Mouse (Mus musculus): ENCODE measurements around the gene Il16. TPM values are rescaled to one million over a fixed set of nuclear protein-coding genes. Genes with fewer than 3 reads are reported as not detected.

The Il16 gene
- polyA plus RNA-seq, 1 experiment from 2014 or later: 1.1 TPM

GRCm38 (mm10) chr7:83597063-83597462 lies 148.5 kb downstream of the Il16 start:
- WGBS: 94% methylated on average over 3 of the region's 3 CpGs
- no peak overlapping the region for H3K4me3 ChIP-seq (ENCODE audit: low read depth, low read length)
- no peaks in the 10 kb centered on the region for H3K9me3 ChIP-seq (ENCODE audit: control insufficient read depth, low read length)
- no peak for ATAC-seq (ENCODE audit: low FRiP score)
- no peaks in the 10 kb centered on the region for H3K27me3 ChIP-seq (ENCODE audit: control insufficient read depth, insufficient read depth, low read length)
- DNase-seq (ENCODE audit: low spot score, missing footprints): no peak
- H3K4me1 ChIP-seq (ENCODE audit: control insufficient read depth, insufficient read depth, low read length): no peaks in the 10 kb centered on the region
- H3K36me3 ChIP-seq (ENCODE audit: control insufficient read depth, insufficient read depth, low read length): no peaks in the 10 kb centered on the region
- H3K9ac ChIP-seq (ENCODE audit: low read length): no peak overlapping the region
- no peak overlapping the region for H3K27ac ChIP-seq (ENCODE audit: low read depth, low read length)
- no peak overlapping the region for H3K4me2 ChIP-seq

DNA sequence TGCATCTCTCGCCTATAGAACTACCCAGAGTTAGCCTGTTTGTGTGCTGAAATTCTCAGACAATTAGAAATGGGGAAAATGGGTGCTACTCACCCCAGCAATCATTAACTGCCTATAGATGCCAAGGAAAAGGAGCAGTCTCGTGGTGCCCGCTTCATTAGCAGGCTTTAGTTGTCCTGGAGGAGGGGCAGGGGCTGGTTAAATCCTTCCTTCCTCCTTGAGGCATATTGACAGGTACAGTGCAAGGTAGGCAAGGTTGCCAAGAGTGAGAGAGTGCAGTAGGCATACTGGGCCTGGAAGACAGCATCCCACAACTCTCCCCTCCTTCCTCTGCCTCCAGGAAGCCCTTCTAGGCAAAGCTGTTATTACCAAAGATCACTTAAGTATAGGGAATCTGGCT lies 151.5 kb downstream of the Il16 start:
- no peaks in the 10 kb centered on the region for H3K27me3 ChIP-seq (ENCODE audit: control insufficient read depth, insufficient read depth, low read length)
- no peak overlapping the region for H3K4me2 ChIP-seq
- H3K4me3 ChIP-seq (ENCODE audit: low read depth, low read length): no peak overlapping the region
- H3K9ac ChIP-seq (ENCODE audit: low read length): no peak overlapping the region
- no peaks in the 10 kb centered on the region for H3K4me1 ChIP-seq (ENCODE audit: control insufficient read depth, insufficient read depth, low read length)
- no peaks in the 10 kb centered on the region for H3K9me3 ChIP-seq (ENCODE audit: control insufficient read depth, low read length)
- 75% methylated on average over 3 of the region's 3 CpGs for WGBS
- DNase-seq (ENCODE audit: low spot score, missing footprints): no peak
- H3K27ac ChIP-seq (ENCODE audit: low read depth, low read length): no peak overlapping the region
- H3K36me3 ChIP-seq (ENCODE audit: control insufficient read depth, insufficient read depth, low read length): no peaks in the 10 kb centered on the region
- no peak for ATAC-seq (ENCODE audit: low FRiP score)

Other genes starting within 250 kb of the Il16 start
- gene Tmc3, start 160.8 kb downstream of the Il16 start, polyA plus RNA-seq (2014; fragmentation: Nextera tagmentation; extraction: Ambion mirVana): 0.72 and 0.86 TPM in 2 replicates
- gene Stard5, start 113.8 kb downstream of the Il16 start, polyA plus RNA-seq (2014; fragmentation: Nextera tagmentation; extraction: Ambion mirVana): 12.4 and 13.2 TPM in 2 replicates
- not detected in 2 replicates for gene Cfap161, start 49.2 kb upstream of the Il16 start, polyA plus RNA-seq (2014; fragmentation: Nextera tagmentation; extraction: Ambion mirVana)
- 13.1 and 16.8 TPM in 2 replicates for gene Tlnrd1, start 138.6 kb upstream of the Il16 start, polyA plus RNA-seq (2014; fragmentation: Nextera tagmentation; extraction: Ambion mirVana)
- 80.3 and 84.4 TPM in 2 replicates for gene Mesd, start 138.7 kb upstream of the Il16 start, polyA plus RNA-seq (2014; fragmentation: Nextera tagmentation; extraction: Ambion mirVana)

Data from midbrain, embryonic 11.5 days (tissue).